Mouse (Mus musculus) erythroblast, adult 5-6 weeks (primary cell): ENCODE results near the gene Rasa3. TPM values are rescaled to one million over a fixed set of nuclear protein-coding genes. Genes with fewer than 3 reads are reported as not detected.

Experiments
- ATAC-seq: replicated peaks from 2 replicates; pipeline ENCODE4 v1.8.0; 2016; ENCODE audit warnings: moderate number of reproducible peaks, mild to moderate bottlenecking, moderate TSS enrichment, inconsistent platforms; ENCODE audit not compliant: poor library complexity, low FRiP score, severe bottlenecking
- total RNA-seq, 2 experiments: library from RNA; stranded (forward) in 1 of 2; stranded (reverse) in 1 of 2; fragments of 150-400 nt in 1 of 2; fragments of 200-764, 138-1000 nt in 1 of 2; gene quantifications; 2 replicates each; pipeline versions ENCODE4 v1.2.3 to v1.2.4; 2015 to 2017; ENCODE audit warnings: low replicate concordance in 2 of 2

The Rasa3 gene
- total RNA-seq, 2 experiments from 2014 or later: 4.8 to 19.5 TPM

- no peak for ATAC-seq
These were observed 86.2 kb downstream of the Rasa3 start for GRCm38 (mm10) chr8:13591246-13591645.

- ATAC-seq: no peak
These were observed 88.3 kb downstream of the Rasa3 start for GRCm38 (mm10) chr8:13589071-13589470.

- ATAC-seq: no peak
These were observed 92.8 kb downstream of the Rasa3 start for GRCm38 (mm10) chr8:13584652-13585051.

GRCm38 (mm10) chr8:13577869-13578268 lies 99.5 kb downstream of the Rasa3 start:
- no peak for ATAC-seq

GRCm38 (mm10) chr8:13571999-13572398 lies 105.4 kb downstream of the Rasa3 start:
- no peak for ATAC-seq

- ATAC-seq: no peak
These were observed 115.3 kb downstream of the Rasa3 start, which contains the start of gene 1700029H14Rik for GRCm38 (mm10) chr8:13562118-13562517. TSS of gene 1700029H14Rik (minus strand) at chr8:13562461.

GRCm38 (mm10) chr8:13557526-13557925 lies 119.9 kb downstream of the Rasa3 start:
- ATAC-seq: no peak

GRCm38 (mm10) chr8:13551574-13551830 lies 125.9 kb downstream of the Rasa3 start:
- ATAC-seq: no peak

- no peak for ATAC-seq
These were observed 126.5 kb downstream of the Rasa3 start for GRCm38 (mm10) chr8:13550718-13551573.

- ATAC-seq: no peak
These were observed 128.6 kb downstream of the Rasa3 start for GRCm38 (mm10) chr8:13548831-13549230.

- no peak for ATAC-seq
These were observed 129.2 kb downstream of the Rasa3 start for GRCm38 (mm10) chr8:13548235-13548634.

GRCm38 (mm10) chr8:13546421-13546820 lies 131.0 kb downstream of the Rasa3 start:
- ATAC-seq: no peak

GRCm38 (mm10) chr8:13541526-13541925 lies 135.9 kb downstream of the Rasa3 start:
- ATAC-seq: no peak

GRCm38 (mm10) chr8:13540122-13540521 lies 137.3 kb downstream of the Rasa3 start:
- ATAC-seq: no peak

GRCm38 (mm10) chr8:13538821-13539220 lies 138.6 kb downstream of the Rasa3 start:
- ATAC-seq: no peak

GRCm38 (mm10) chr8:13537102-13537501 lies 140.3 kb downstream of the Rasa3 start:
- ATAC-seq: no peak

GRCm38 (mm10) chr8:13533123-13533522 lies 144.3 kb downstream of the Rasa3 start:
- no peak for ATAC-seq

GRCm38 (mm10) chr8:13531602-13532171 lies 145.7 kb downstream of the Rasa3 start:
- ATAC-seq: no peak

GRCm38 (mm10) chr8:13530941-13531340 lies 146.5 kb downstream of the Rasa3 start:
- no peak for ATAC-seq

GRCm38 (mm10) chr8:13530401-13530800 lies 147.0 kb downstream of the Rasa3 start:
- ATAC-seq: no peak

GRCm38 (mm10) chr8:13529891-13530316 lies 147.5 kb downstream of the Rasa3 start:
- ATAC-seq: no peak
